Mouse (Mus musculus) spleen, adult 2 months (tissue): ENCODE data around the gene Prkd2.

Experiments used
- CTCF ChIP-seq: fragments of 200-500 bp; IDR thresholded peaks from 2 replicates; pipeline ENCODE4 v1.5.1; 2011; ENCODE audit warnings: mild to moderate bottlenecking, inconsistent platforms; ENCODE audit not compliant: insufficient read depth, insufficient read length, insufficient replicate concordance; ENCODE audit errors: extremely low read depth
- POLR2A ChIP-seq: fragments of 200-500 bp; IDR thresholded peaks from 2 replicates; pipeline ENCODE4 v1.6.1; 2011; ENCODE audit warnings: low read depth, low read length, inconsistent platforms

GRCm38 (mm10) chr7:16827274-16827673 lies 15.4 kb upstream of the Prkd2 start:
- TF ChIP-seq POLR2A (no peak), CTCF (no peak)
